Mouse (Mus musculus) gastrocnemius, postnatal 14 days (tissue): ENCODE measurements around the gene Tmem239. TPM values are rescaled to one million over a fixed set of nuclear protein-coding genes. Genes with fewer than 3 reads are reported as not detected.

Source experiments
- DNase-seq: peaks from one replicate; pipeline ENCODE4 v3.0.0; 2021; ENCODE audit warnings: mixed read lengths
- intact Hi-C: fragments of 180-260 bp; cut with DNase I; formaldehyde crosslinking; loops from one replicate; pipeline ENCODE4 v1.15.1; 2025; ENCODE audit warnings: low total_unique reads
- total RNA-seq, 2 experiments: library from RNA; stranded (reverse); gene quantifications; 2 replicates each; pipeline ENCODE4 v1.2.3; 2021

Tmem239 gene
- total RNA-seq, 2 experiments from 2014 or later, result not detected

- DNase-seq, result no peak
- intact Hi-C loops, result no loop called here
Measured at GRCm38 (mm10) chr2:130449021-130449793, 42.9 kb downstream of the Tmem239 start.

- intact Hi-C loops, result no loop called here
- DNase-seq, result peak; percentile 91
Measured at GRCm38 (mm10) chr2:130449794-130450433, 43.6 kb downstream of the Tmem239 start, which contains the start of gene Ptpra. Gene Ptpra (plus strand): TSS chr2:130450278.

GRCm38 (mm10) chr2:130450434-130450796, 44.1 kb downstream of the Tmem239 start:
- intact Hi-C loops, result no loop called here
- peak; percentile 75 for DNase-seq

- intact Hi-C loops, result no loop called here
- DNase-seq, result no peak
Measured at GRCm38 (mm10) chr2:130451086-130451726, 44.9 kb downstream of the Tmem239 start.

- intact Hi-C loops, result no loop called here
Measured at GRCm38 (mm10) chr2:130451727-130452090, 45.4 kb downstream of the Tmem239 start.

GRCm38 (mm10) chr2:130452266-130452665, 46.0 kb downstream of the Tmem239 start:
- intact Hi-C loops, result no loop called here
- DNase-seq, result no peak

More at GRCm38 (mm10) chr2:130451727-130452090, 45.4 kb downstream of the Tmem239 start:
- no peak for DNase-seq

- intact Hi-C loops, result no loop called here
- no peak for DNase-seq
Measured at GRCm38 (mm10) chr2:130453421-130453820, 47.1 kb downstream of the Tmem239 start.

GRCm38 (mm10) chr2:130454748-130455370, 48.6 kb downstream of the Tmem239 start:
- intact Hi-C loops, result loop anchor here (5.0 kb wide), 1 partner anchor 47 kb away; no protein-coding TSS in a partner anchor
- peak; percentile 23 for DNase-seq

Other genes starting within 250 kb of the Tmem239 start
- 100 to 1,000 TPM; 122 to 127 TPM for gene Snrpb, start 227.1 kb upstream of the Tmem239 start, total RNA-seq
- not detected for gene Tmc2, start 211.3 kb upstream of the Tmem239 start, total RNA-seq
- 10 to 100 TPM; 37.1 to 37.4 TPM for gene Nop56, start 132.0 kb upstream of the Tmem239 start, total RNA-seq
- 100 to 1,000 TPM; 402 to 460 TPM for gene Idh3b, start 121.9 kb upstream of the Tmem239 start, total RNA-seq
- gene Ebf4, start 111.3 kb upstream of the Tmem239 start, total RNA-seq, result under 1 TPM; 0.66 to 0.73 TPM
- gene Cpxm1, start 8.9 kb upstream of the Tmem239 start, total RNA-seq, result 10 to 100 TPM in 1 of 2 experiments, 1 to 10 TPM in 1; 7.6 to 10.2 TPM
- gene Gm28372, start 1.2 kb upstream of the Tmem239 start, total RNA-seq, result not detected
- gene 1700020A23Rik, start 1.2 kb upstream of the Tmem239 start, total RNA-seq, result not detected
- 10 to 100 TPM; 17.2 to 17.3 TPM for gene Vps16, start 17.9 kb downstream of the Tmem239 start, total RNA-seq
- 1 to 10 TPM; 3.2 to 4.5 TPM for gene Pced1a, start 18.2 kb downstream of the Tmem239 start, total RNA-seq
- gene Ptpra, start 43.8 kb downstream of the Tmem239 start, total RNA-seq, result 10 to 100 TPM; 28.6 to 33.0 TPM
- gene Mrps26, start 157.3 kb downstream of the Tmem239 start, total RNA-seq, result 10 to 100 TPM; 41.6 to 47.5 TPM
- not detected for gene Oxt, start 169.7 kb downstream of the Tmem239 start, total RNA-seq
- gene Avp, start 176.1 kb downstream of the Tmem239 start, total RNA-seq, result not detected
- 1 to 10 TPM; 5.4 to 6.1 TPM for gene Fastkd5, start 223.5 kb downstream of the Tmem239 start, total RNA-seq
- gene Ubox5, start 223.6 kb downstream of the Tmem239 start, total RNA-seq, result 1 to 10 TPM; 3.8 to 5.2 TPM
- gene Lzts3, start 236.3 kb downstream of the Tmem239 start, total RNA-seq, result 1 to 10 TPM; 1.7 to 2.5 TPM